Mouse (Mus musculus): Measurements from ENCODE around the gene Brd3. TPM values are rescaled to one million over a fixed set of nuclear protein-coding genes. Genes with fewer than 3 reads are reported as not detected.

The Brd3 gene
- polyA plus RNA-seq, 1 experiment from 2014 or later = 169 TPM

DNA sequence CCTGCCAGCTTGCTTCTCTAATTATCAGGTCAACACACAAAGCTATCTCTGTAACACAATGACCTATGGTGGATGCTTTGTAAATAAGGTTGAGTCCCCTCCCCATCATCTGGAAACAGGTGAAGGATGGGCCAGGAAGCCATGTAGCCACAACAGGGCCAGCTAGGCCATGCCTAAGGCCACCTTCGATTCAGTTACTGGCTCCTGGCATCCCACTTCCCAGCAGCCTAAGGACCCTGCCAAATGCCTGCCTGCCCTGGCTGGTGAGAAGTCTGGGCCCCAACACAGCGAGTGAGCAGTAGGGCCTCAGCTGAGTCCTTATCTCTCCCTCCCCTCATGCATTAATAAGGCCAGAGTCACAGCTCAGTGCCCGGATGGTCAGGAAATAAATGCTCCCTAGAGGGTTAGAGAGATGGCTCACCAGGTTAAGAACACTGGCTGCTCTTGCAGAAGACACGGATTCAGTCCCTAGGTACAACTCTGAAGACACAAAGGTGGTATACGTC is 89.8 kb downstream of the Brd3 start:
- H3K27ac ChIP-seq = no peak overlapping the region
- ATAC-seq (ENCODE audit: low FRiP score, low read depth) = no peak
- H3K4me1 ChIP-seq = peaks cover 76% of the 10 kb centered on the region

DNA sequence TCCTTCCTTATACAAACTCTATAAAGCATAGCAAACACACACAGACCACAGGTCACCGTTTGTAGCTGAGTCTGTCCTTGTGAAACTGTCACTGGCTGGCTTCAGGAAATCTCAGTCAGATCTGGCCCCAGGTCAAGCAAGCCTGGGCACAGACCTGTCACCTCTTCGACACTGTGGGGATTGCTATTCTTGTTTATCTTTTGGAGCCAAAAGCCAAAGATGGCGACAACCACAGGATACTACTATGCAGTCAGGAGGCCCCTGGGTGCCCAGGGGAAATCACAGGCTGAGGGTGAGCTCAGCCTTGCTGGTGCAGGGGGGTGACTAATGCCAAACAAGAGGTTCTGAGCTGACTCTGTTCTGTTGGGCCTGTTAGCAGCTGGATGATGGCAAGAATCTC is 91.0 kb downstream of the Brd3 start:
- Histone ChIP-seq H3K4me2 (replicated peaks) (peak overlapping the region; percentile 9; the same call in 1 of the 2 replicates), H3K27ac (peak overlapping the region; percentile 53; the same call in 1 of the 2 replicates), H3K4me3 (no peak overlapping the region), H3K9ac (0 out of 2 replicates have a peak overlapping the region, but pooled peaks have one; percentile 19), H3K36me3 (no peaks in the 10 kb centered on the region), H3K27me3 (no peaks in the 10 kb centered on the region), H3K4me1 (peaks cover 82% of the 10 kb centered on the region), H3K9me3 (no peaks in the 10 kb centered on the region)
- WGBS = 23% methylated on average over 3 of the region's 3 CpGs
- ATAC-seq (ENCODE audit: low FRiP score, low read depth) = no peak

More for the DNA sequence above, 89.8 kb downstream of the Brd3 start:
- 63% methylated on average over 5 of the region's 5 CpGs for WGBS
- Histone ChIP-seq H3K4me2 (replicated peaks) (no peak overlapping the region), H3K36me3 (no peaks in the 10 kb centered on the region), H3K4me3 (no peak overlapping the region), H3K27me3 (no peaks in the 10 kb centered on the region), H3K9ac (no peak overlapping the region), H3K9me3 (no peaks in the 10 kb centered on the region)

- WGBS = 56% methylated on average over 11 of the region's 11 CpGs
- ATAC-seq (ENCODE audit: low FRiP score, low read depth) = no peak
- Histone ChIP-seq H3K4me1 (peaks cover 86% of the 10 kb centered on the region), H3K9me3 (no peaks in the 10 kb centered on the region), H3K36me3 (no peaks in the 10 kb centered on the region), H3K27me3 (no peaks in the 10 kb centered on the region), H3K4me3 (no peak overlapping the region), H3K9ac (no peak overlapping the region), H3K27ac (no peak overlapping the region), H3K4me2 (replicated peaks) (no peak overlapping the region)
These were observed 92.2 kb downstream of the Brd3 start for GRCm38 (mm10) chr2:27415060-27415783.

GRCm38 (mm10) chr2:27413936-27414657 is 93.4 kb downstream of the Brd3 start:
- peaks cover 80% of the 10 kb centered on the region for H3K4me1 ChIP-seq
- H3K27ac ChIP-seq = no peak overlapping the region
- H3K9ac ChIP-seq = no peak overlapping the region
- no peak overlapping the region for H3K4me2 ChIP-seq (replicated peaks)
- 33% methylated on average over 16 of the region's 16 CpGs for WGBS
- no peaks in the 10 kb centered on the region for H3K27me3 ChIP-seq
- H3K36me3 ChIP-seq = no peaks in the 10 kb centered on the region
- ATAC-seq (ENCODE audit: low FRiP score, low read depth) = no peak
- no peaks in the 10 kb centered on the region for H3K9me3 ChIP-seq
- no peak overlapping the region for H3K4me3 ChIP-seq

DNA sequence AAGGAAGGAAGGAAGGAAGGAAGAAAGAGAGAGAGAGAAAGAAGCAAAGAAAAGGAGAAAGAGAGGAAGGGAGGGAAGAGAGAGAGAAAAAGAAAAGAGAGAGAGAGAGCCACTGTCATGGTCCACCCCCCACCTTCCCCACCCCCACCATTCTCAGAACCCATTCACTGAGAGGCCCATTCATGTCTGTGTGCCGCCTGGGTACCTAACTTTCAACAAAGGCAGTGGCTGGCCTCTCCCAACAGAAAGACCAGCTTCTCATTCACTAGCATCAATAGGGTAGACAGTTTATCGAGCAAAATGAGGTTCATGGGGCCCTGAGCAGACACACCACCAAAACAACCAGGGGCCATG is 93.9 kb downstream of the Brd3 start:
- H3K9ac ChIP-seq = no peak overlapping the region
- H3K9me3 ChIP-seq = no peaks in the 10 kb centered on the region
- H3K4me1 ChIP-seq = peaks cover 74% of the 10 kb centered on the region
- no peaks in the 10 kb centered on the region for H3K36me3 ChIP-seq
- 59% methylated on average over 2 of the region's 2 CpGs for WGBS
- no peak overlapping the region for H3K27ac ChIP-seq
- H3K4me2 ChIP-seq (replicated peaks) = no peak overlapping the region
- no peak overlapping the region for H3K4me3 ChIP-seq
- ATAC-seq (ENCODE audit: low FRiP score, low read depth) = no peak
- H3K27me3 ChIP-seq = no peaks in the 10 kb centered on the region

DNA sequence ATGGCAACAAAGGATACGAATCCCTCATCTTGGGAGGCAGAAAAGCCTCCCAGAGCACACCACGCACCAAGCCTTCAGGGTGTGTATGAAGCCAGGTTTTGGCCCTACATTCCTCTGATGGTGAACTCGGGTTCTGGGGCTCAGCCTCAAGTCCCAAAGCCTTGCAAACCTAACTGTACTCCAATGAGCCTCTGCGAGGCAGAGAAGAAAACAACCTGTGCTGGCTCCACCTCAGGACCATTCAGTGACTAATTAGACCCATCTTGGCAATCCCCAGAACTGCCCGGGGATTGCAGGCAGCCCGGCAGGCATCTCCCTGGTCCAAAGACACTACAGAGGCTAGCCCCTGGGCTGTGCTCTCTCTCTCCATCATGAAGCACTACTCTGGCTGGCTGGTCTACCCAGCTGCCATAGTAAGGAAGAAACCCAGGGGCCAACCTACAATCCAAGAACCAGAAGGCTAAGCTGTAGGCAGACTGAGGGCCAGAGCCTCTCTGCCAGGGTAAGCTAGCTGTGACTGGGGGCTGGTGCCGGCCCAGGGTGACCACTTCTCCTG is 95.1 kb downstream of the Brd3 start:
- Histone ChIP-seq H3K36me3 (no peaks in the 10 kb centered on the region), H3K27ac (peak overlapping the region; percentile 34; the same call in 1 of the 2 replicates), H3K9ac (no peak overlapping the region), H3K4me3 (no peak overlapping the region), H3K4me1 (peaks cover 67% of the 10 kb centered on the region), H3K27me3 (no peaks in the 10 kb centered on the region), H3K4me2 (replicated peaks) (0 out of 2 replicates have a peak overlapping the region, but pooled peaks have one; percentile 1), H3K9me3 (no peaks in the 10 kb centered on the region)
- WGBS = 13% methylated on average over 7 of the region's 7 CpGs
- ATAC-seq (ENCODE audit: low FRiP score, low read depth) = no peak

- peak; percentile 16; the same call in 1 of the 2 replicates for ATAC-seq (ENCODE audit: low FRiP score, low read depth)
- H3K4me1 ChIP-seq = peaks cover 64% of the 10 kb centered on the region
These were observed 95.7 kb downstream of the Brd3 start for GRCm38 (mm10) chr2:27411688-27412174.

GRCm38 (mm10) chr2:27410518-27411140 is 96.8 kb downstream of the Brd3 start:
- Histone ChIP-seq H3K4me2 (replicated peaks) (no peak overlapping the region), H3K4me3 (no peak overlapping the region), H3K27ac (no peak overlapping the region), H3K9me3 (no peaks in the 10 kb centered on the region), H3K9ac (no peak overlapping the region), H3K36me3 (no peaks in the 10 kb centered on the region), H3K4me1 (peaks cover 58% of the 10 kb centered on the region), H3K27me3 (no peaks in the 10 kb centered on the region)
- ATAC-seq (ENCODE audit: low FRiP score, low read depth) = no peak
- 85% methylated on average over 6 of the region's 6 CpGs for WGBS

More at GRCm38 (mm10) chr2:27411688-27412174, 95.7 kb downstream of the Brd3 start:
- WGBS = 15% methylated on average over 8 of the region's 8 CpGs
- Histone ChIP-seq H3K4me3 (no peak overlapping the region), H3K27ac (peak overlapping the region; percentile 45; the same call in 1 of the 2 replicates), H3K9me3 (no peaks in the 10 kb centered on the region), H3K36me3 (no peaks in the 10 kb centered on the region), H3K27me3 (no peaks in the 10 kb centered on the region), H3K9ac (no peak overlapping the region), H3K4me2 (replicated peaks) (0 out of 2 replicates have a peak overlapping the region, but pooled peaks have one; percentile 1)

GRCm38 (mm10) chr2:27408194-27408593 is 99.3 kb downstream of the Brd3 start:
- peaks cover 55% of the 10 kb centered on the region for H3K4me1 ChIP-seq

GRCm38 (mm10) chr2:27406928-27407327 is 100.5 kb downstream of the Brd3 start:
- no peaks in the 10 kb centered on the region for H3K9me3 ChIP-seq
- H3K4me1 ChIP-seq = peaks cover 44% of the 10 kb centered on the region
- no peak overlapping the region for H3K9ac ChIP-seq
- WGBS = 82% methylated on average over 5 of the region's 5 CpGs
- no peak overlapping the region for H3K27ac ChIP-seq
- no peak for ATAC-seq (ENCODE audit: low FRiP score, low read depth)
- no peaks in the 10 kb centered on the region for H3K36me3 ChIP-seq
- no peaks in the 10 kb centered on the region for H3K27me3 ChIP-seq
- no peak overlapping the region for H3K4me2 ChIP-seq (replicated peaks)
- no peak overlapping the region for H3K4me3 ChIP-seq

More at GRCm38 (mm10) chr2:27408194-27408593, 99.3 kb downstream of the Brd3 start:
- WGBS = 75% methylated on average over 3 of the region's 3 CpGs
- no peaks in the 10 kb centered on the region for H3K27me3 ChIP-seq
- H3K9ac ChIP-seq = no peak overlapping the region
- H3K9me3 ChIP-seq = no peaks in the 10 kb centered on the region
- H3K36me3 ChIP-seq = no peaks in the 10 kb centered on the region
- H3K4me2 ChIP-seq (replicated peaks) = no peak overlapping the region
- H3K27ac ChIP-seq = no peak overlapping the region
- no peak overlapping the region for H3K4me3 ChIP-seq
- ATAC-seq (ENCODE audit: low FRiP score, low read depth) = no peak

GRCm38 (mm10) chr2:27405094-27405884 is 102.2 kb downstream of the Brd3 start:
- WGBS = 55% methylated on average over 5 of the region's 5 CpGs
- Histone ChIP-seq H3K4me3 (no peak overlapping the region), H3K27ac (peak overlapping the region; percentile 10; the same call in 1 of the 2 replicates), H3K36me3 (no peaks in the 10 kb centered on the region), H3K9me3 (no peaks in the 10 kb centered on the region), H3K9ac (peak overlapping the region; percentile 40), H3K4me2 (replicated peaks) (no peak overlapping the region), H3K4me1 (peaks cover 32% of the 10 kb centered on the region), H3K27me3 (no peaks in the 10 kb centered on the region)
- no peak for ATAC-seq (ENCODE audit: low FRiP score, low read depth)
